Mouse (Mus musculus) kidney, adult 2 months (tissue): ENCODE data around the gene Aldh1l2.

Source experiments
- CTCF ChIP-seq: fragments of 200-500 bp; conservative IDR thresholded peaks from 2 replicates; pipeline ENCODE4 v1.5.1; 2011; ENCODE audit warnings: low read depth, mild to moderate bottlenecking, control low read depth, low read length, moderate library complexity, mixed read lengths; ENCODE audit not compliant: insufficient read depth, insufficient read length
- POLR2A ChIP-seq: fragments of 200-500 bp; IDR thresholded peaks from one replicate; pipeline ENCODE4 v1.6.1; 2011; ENCODE audit warnings: low read depth, low read length, control low read depth

DNA sequence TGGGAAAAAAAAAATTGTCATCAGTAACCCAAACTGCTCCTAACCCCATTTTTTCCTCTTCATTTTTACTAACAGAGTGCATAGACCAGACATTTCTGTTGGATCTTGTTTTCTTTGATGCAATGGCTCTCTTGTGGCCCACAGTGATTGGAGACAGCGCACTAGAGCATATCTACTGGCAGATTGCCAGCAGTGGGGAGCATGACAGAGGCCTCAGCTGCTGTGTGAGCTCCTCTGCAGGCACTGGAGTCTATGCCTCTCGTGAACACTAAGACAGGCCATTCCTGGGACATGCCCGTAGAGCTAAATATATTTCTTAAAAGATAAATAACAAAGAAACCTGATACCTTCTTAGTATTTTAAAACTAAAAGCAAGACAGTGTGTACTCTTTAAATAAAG is 6.2 kb upstream of the Aldh1l2 start:
- no peak for TF ChIP-seq POLR2A
- no peak for TF ChIP-seq CTCF
